Mouse (Mus musculus) retina, postnatal 1 day (tissue): ENCODE measurements at regions not wholly inside any gene's neighbourhood (a gene's known extent, or its start where the extent isn't known, plus 50 kb on each side); places are given as distances from the start of the nearest gene placed in this dataset.

ENCODE experiments used
- DNase-seq: peaks from one replicate; pipeline ENCODE4 v3.0.0-alpha.2; 2012

DNA sequence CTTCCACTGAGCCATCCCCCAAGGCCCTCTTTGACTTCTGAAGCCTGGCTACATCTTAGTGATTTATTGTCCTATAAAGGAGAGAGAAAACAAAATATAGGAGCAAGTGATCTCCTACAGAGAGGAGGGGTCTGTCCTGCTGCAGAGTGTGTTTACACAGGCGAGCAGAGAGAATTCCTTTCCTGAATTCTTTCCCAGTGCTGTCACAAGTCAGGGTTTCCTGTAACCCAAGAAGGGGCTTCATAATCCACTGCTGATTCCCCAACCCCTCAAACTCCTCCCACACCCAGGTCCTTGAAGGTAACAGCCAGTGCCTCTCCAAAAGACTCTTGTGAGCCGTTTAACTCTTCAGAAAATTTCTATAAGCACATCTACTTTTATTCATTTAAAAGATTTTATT is 66.8 kb upstream of the Tpm1 start:
- DNase-seq = no peak

DNA sequence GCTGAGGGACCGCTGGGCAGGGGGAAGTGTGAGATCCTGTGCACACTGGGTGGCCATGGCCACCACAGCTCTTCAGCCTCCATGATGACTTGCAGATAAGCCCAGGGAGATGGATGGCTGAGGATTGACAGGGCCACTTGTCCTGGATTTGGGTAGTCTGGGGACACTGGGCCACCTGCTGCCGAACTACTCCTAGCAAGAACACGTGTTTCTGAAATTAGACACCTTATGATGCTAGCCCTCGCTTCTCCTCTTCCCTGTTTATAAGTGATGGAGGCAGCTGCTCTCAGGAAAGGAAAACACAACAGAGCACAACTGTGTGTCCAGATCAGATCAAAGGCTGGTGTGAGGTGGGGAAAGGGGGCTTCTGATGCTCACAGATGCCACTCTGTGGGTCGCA is 64.9 kb upstream of the Tpm1 start:
- no peak for DNase-seq

DNA sequence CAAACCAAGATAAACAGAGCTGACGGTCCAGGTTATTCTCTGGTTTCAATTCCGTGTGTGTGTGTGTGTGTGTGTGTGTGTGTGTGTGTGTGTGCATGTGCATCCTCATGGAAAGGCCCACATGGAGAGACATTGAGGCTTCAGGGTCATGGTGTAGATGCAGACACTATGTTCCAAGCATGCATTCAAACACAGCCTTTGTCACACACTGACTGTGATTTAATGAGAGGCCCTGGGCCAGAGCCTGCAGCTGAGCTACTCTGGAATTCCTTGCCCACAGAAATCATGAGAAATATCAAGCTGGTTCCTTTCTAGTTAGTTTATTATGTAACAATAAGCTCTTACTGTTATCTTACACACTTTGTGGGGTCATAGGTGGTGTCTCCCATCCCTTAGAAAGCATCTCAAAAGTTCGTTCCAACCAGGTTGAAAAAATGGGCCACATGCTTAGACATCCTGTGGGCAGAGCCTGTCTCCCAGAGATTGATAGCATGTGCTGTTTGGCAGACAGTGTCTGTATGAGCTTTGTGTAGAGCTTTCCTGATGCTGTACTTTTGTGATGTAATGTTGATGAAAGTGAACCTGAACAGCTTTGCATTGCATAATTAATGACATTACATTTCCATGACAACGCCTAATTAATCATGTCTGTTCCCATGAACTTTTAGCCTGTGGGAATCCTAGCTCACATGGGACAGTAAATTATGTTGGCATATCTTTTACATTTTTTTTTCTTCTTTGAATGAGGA is 62.8 kb upstream of the Tpm1 start:
- peak; percentile 61 for DNase-seq

DNA sequence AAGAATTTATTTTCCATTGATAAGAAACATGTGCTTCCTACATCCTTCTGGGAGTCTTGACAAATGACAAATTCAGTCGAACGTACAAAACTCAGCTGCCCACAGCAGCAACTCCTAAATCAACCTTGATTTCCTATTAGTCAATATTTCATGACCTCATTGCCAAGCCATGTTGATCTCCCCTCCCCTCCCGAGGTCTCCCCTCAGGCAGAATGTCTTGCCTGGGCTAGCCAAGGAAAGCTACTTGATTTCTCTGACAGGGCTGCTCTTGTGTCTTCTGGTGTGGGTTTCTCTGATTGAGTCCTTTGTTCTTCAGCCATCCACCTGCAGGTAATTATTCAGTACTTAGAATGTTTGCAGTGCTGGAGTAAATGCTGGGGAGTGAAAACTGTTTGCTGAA is 58.7 kb upstream of the Tpm1 start:
- DNase-seq = peak; percentile 22

DNA sequence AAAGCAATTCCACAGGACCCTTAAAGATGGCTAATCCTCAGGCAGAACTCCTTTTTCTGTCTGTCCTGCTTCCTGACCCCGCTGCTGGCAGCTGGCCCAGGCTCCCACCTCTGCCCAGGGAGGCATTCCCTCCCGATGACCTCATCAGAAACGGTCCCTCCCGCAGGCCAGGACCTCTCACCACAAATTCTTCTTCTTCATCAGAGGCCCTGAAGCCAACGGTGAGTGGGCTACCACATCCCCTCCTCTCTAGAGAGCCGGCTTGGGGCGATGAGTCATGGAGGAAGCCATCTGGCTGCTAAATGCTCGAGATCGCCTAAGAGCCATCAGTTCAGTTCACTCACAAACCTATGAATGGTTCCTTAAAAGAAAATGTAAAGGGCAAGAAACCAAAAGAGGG is 56.7 kb upstream of the Tpm1 start:
- DNase-seq = peak; percentile 62

DNA sequence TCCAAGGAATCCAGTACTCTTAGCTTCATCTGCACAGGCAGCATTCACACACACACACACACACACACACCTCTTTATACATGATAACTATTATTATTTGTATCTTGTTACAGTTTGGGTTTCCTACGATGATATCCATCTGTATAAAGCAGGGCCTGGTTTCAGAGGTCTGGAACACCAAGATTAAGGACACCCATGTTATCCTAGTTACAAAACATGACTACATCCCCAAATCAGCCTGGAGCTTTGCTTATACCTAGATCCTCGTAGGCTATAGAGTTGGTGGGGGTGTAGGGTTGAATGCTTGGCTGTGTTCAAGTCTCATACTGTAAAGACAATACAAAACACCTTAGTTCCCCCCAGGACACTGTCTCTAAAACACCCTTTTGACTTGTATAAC is 56.0 kb upstream of the Tpm1 start:
- DNase-seq = no peak

DNA sequence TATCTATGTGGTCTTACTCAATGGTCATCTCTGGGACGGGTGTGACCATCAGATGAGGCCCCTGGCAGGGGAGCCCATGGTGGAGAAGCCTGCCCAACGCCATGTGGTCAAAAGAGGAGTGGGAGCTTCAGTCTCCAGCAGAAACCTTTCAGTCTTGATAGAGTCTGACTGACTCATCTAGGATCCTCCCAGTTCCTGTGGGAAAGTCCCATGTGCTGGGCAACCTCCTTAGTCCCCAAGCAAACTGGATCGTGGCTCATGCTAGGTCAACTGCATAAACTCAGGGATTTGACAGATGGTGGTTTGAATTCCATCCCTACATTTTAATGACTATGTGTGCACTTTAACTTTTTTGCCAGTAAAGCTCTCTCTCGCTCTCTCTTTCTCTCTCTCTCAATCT is 55.4 kb upstream of the Tpm1 start:
- DNase-seq = peak; percentile 39

DNA sequence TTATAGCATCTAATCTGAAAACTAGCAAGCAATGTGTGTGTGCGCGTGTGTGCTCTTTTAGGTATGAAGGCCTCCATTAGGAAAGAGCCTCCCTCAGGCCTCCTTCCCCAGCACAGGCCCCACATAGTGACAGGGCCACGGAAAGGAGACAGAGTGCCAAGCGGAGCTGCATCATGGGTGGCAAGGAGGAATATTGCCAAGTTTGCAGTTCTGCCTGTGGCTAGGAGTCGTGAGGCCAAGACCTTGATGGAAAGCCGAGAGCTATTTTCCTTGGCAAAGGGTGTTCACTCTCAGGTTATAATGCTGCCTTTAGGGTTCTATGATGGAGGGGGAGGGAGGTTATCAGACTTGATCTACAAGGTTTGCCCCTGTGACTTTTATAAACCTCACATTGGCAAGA is 53.4 kb upstream of the Tpm1 start:
- no peak for DNase-seq

DNA sequence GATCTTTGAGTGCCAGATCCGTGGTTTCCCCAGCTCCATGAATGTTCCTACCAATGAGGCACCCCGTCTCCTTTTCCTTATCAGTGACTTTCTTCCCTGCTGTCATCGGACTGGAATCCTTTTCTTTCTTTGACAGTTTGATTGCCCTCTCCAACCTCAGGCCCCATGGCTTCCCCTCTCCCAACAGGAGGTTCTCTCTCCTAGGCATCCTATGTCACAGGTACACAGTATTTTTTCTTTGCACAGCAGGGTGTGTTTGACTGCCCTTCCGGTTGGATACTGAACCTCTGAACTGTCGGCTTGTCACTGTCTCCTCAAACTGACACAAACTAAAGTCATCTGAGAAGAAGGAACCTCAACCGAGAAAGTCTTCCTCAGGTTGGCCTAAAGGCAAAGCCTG is 50.3 kb upstream of the Tpm1 start:
- no peak for DNase-seq
